Mouse (Mus musculus) G1E (cell line): ENCODE results near the gene Brsk2. TPM values are rescaled to one million over a fixed set of nuclear protein-coding genes. Genes with fewer than 3 reads are reported as not detected.

Experiments
- ATAC-seq: 2 replicates; pipeline ENCODE4 v1.8.0; 2016; ENCODE audit warnings: mild to moderate bottlenecking; ENCODE audit not compliant: insufficient number of reproducible peaks, poor library complexity, low FRiP score, severe bottlenecking; ENCODE audit errors: extremely low read depth
- DNase-seq: peaks from one replicate; pipeline ENCODE4 v3.0.0; 2012; ENCODE audit warnings: low spot score
- H3K27me3 ChIP-seq: 2 replicates; pipeline ENCODE4 v1.6.1; 2012; ENCODE audit warnings: mild to moderate bottlenecking, low read length, inconsistent platforms; ENCODE audit not compliant: insufficient read depth
- H3K36me3 ChIP-seq: replicated peaks from 2 replicates; pipeline ENCODE3; 2012; ENCODE audit warnings: mild to moderate bottlenecking, inconsistent platforms
- H3K4me1 ChIP-seq: 2 replicates; pipeline ENCODE4 v1.6.1; 2012; ENCODE audit warnings: low read depth, low read length, inconsistent platforms, mixed read lengths; ENCODE audit not compliant: insufficient read depth
- H3K4me3 ChIP-seq: 2 replicates; pipeline ENCODE4 v1.5.1; 2012; ENCODE audit warnings: low read depth, mild to moderate bottlenecking, inconsistent platforms, low read length, moderate library complexity, mixed read lengths
- H3K9me3 ChIP-seq: replicated peaks from 2 replicates; pipeline ENCODE4 v1.6.1; 2012; ENCODE audit warnings: inconsistent platforms
- CTCF ChIP-seq: IDR thresholded peaks from 2 replicates; pipeline ENCODE4 v1.5.1; 2012; ENCODE audit warnings: low read depth, low read length, inconsistent platforms, mixed read lengths
- GATA1 ChIP-seq: IDR thresholded peaks from 2 replicates; pipeline ENCODE4 v1.6.1; 2012; ENCODE audit warnings: borderline replicate concordance, low read length, inconsistent platforms, mixed read lengths
- GATA2 ChIP-seq: IDR thresholded peaks from 2 replicates; pipeline ENCODE4 v1.6.1; 2012; ENCODE audit warnings: low read depth, low read length, inconsistent platforms, borderline replicate concordance
- POLR2AphosphoS5 ChIP-seq: IDR thresholded peaks from 2 replicates; pipeline ENCODE4 v1.6.1; 2012; ENCODE audit warnings: low read depth, low read length, inconsistent platforms; ENCODE audit not compliant: insufficient replicate concordance
- TAL1 ChIP-seq: conservative IDR thresholded peaks from 2 replicates; pipeline ENCODE4 v1.6.1; 2012; ENCODE audit warnings: low read depth, low read length, inconsistent platforms, mixed read lengths
- polyA plus RNA-seq: library from polyadenylated mRNA; stranded (reverse); fragments of >175 nt; gene quantifications from 2 replicates; pipeline ENCODE4 v1.2.3, GENCODE M21; 2012
- total RNA-seq, 2 experiments: library from RNA; stranded (forward) in 1 of 2; stranded (reverse) in 1 of 2; fragments of 200-1000 nt in 1 of 2; fragments of >200 nt in 1 of 2; fragmentation: Nextera tagmentation in 1 of 2; gene quantifications; 2 replicates each; pipeline ENCODE4 v1.2.3; 2014 to 2017

Brsk2 gene
- total and polyA plus RNA-seq, 3 experiments, result 0.05 TPM; not detected in 2

DNA sequence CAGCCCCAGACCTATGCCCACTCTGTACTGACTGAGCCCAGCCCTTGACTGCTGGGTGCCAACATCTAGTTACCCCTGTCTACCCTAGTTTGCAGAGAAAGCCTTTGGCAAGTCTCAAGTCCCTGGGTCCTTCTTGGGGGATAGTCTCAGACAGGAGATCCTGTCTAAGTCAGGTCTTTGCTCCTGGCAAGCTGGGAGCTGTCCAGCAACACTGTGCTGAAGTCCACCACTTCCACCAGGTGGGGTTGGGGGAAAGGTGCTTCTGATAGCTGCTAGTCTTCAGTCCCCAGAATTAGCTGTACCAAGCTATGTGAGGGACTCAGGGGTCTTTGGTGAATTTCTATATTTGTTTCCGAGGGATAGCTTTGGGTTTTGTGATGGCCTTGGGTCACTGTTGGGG lies 9.6 kb downstream of the Brsk2 start:
- H3K4me3 ChIP-seq, result no peak overlapping the region
- H3K36me3 ChIP-seq, result no peaks in the 10 kb centered on the region
- peaks cover 8% of the 10 kb centered on the region; the same call in 1 of the 2 replicates for H3K27me3 ChIP-seq
- DNase-seq (peak; percentile 32), ATAC-seq (no peak)
- H3K9me3 ChIP-seq, result no peaks in the 10 kb centered on the region
- H3K4me1 ChIP-seq, result no peaks in the 10 kb centered on the region
- TF ChIP-seq CTCF (no peak), TAL1 (no peak), GATA1 (no peak), POLR2AphosphoS5 (no peak), GATA2 (no peak)

DNA sequence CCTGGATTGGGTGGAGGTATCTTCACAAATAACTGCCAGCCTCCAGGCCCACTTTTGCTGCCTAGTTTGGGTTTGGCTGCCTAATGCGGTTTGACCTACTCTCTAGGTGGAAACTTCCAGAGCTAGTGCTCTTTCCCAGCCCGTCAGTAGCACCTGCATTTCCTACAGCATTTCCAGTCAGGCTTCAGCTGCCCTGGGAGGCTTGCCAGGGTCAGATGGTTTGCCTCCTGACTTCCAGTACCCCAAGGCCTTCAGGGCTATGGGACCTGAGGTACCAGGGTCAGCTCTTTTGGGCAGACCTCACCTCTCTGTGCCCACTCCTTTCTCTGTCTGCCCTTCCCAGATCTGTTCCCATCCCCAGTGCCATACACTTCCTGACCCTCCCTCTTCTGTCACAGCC lies 11.4 kb downstream of the Brsk2 start:
- ATAC-seq (no peak), DNase-seq (no peak)
- Histone ChIP-seq H3K4me3 (no peak overlapping the region), H3K27me3 (peaks cover 6% of the 10 kb centered on the region), H3K4me1 (no peaks in the 10 kb centered on the region), H3K36me3 (no peaks in the 10 kb centered on the region), H3K9me3 (no peaks in the 10 kb centered on the region)
- TF ChIP-seq GATA1 (no peak), TAL1 (no peak), CTCF (no peak), POLR2AphosphoS5 (no peak), GATA2 (no peak)

DNA sequence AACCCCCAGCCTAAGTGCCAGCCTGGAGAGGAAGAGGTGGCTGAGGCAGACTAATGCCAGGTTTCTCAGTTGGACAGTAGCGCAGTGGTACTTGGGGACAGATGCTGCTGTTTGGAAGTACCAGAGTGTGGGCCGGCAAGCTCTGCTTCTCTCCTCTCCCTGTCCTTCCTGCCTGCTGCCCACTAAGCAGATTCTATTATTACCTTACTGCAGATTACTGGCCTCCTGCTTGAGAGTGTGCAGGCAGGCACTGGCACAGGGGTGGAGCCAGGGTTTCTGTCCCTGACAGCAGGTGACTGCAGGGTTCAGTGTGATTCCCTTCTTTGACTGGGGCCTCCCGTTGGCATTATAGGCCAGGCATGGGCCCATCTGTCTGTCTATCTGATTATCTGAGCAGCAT lies 11.9 kb downstream of the Brsk2 start:
- Histone ChIP-seq H3K27me3 (peaks cover 3% of the 10 kb centered on the region), H3K4me1 (no peaks in the 10 kb centered on the region), H3K36me3 (no peaks in the 10 kb centered on the region), H3K4me3 (no peak overlapping the region), H3K9me3 (no peaks in the 10 kb centered on the region)
- no peak for DNase-seq
- no peak for ATAC-seq
- TF ChIP-seq CTCF (no peak), GATA2 (no peak), GATA1 (no peak), POLR2AphosphoS5 (no peak), TAL1 (no peak)

DNA sequence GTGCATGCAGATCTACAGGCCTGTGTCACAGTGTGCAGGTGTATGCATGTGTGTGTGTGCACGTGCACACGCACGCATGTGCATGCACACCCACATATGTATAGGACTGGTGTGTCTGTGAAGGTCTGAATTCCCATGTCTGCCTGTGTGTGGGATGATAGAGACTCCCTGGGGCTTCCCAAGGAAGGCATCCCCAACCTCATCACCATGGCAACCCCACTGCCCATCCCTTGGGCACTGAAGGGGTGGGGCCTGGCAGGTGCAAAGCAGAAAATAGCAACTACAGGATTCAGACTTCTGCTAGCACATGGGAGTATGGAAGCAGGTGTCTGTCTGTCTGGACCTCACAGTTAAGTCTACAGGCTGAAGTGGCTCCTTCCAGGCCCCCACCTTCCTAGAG lies 13.0 kb downstream of the Brsk2 start:
- DNase-seq, result no peak
- peaks cover 3% of the 10 kb centered on the region for H3K27me3 ChIP-seq
- no peaks in the 10 kb centered on the region for H3K9me3 ChIP-seq
- no peaks in the 10 kb centered on the region for H3K36me3 ChIP-seq
- no peak overlapping the region for H3K4me3 ChIP-seq
- H3K4me1 ChIP-seq, result no peaks in the 10 kb centered on the region
- TF ChIP-seq CTCF (no peak), GATA1 (no peak), POLR2AphosphoS5 (no peak), TAL1 (no peak), GATA2 (no peak)
- ATAC-seq, result no peak

DNA sequence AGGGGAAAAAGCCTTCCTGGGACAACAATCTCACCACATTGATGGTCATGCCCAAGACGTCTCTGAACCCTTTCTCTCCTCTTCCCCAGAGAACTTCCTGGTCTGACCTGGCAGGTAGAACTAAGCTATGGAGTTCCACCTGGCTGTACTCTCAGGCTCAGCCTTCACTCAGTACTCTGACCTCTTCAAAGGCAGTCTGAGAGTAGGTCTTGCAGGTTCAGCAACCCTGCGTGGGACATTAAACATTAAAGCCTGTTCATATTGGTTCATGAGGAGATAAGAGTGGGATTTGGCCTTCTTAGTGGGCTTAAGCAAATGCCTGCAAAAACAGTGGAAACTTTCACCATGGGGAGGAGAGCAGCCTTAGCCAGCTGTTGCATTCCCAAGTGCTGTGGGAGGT lies 16.7 kb downstream of the Brsk2 start:
- Histone ChIP-seq H3K9me3 (no peaks in the 10 kb centered on the region), H3K4me1 (no peaks in the 10 kb centered on the region), H3K27me3 (peaks cover 3% of the 10 kb centered on the region), H3K4me3 (no peak overlapping the region), H3K36me3 (no peaks in the 10 kb centered on the region)
- TF ChIP-seq CTCF (no peak), TAL1 (no peak), POLR2AphosphoS5 (no peak), GATA1 (no peak), GATA2 (no peak)
- ATAC-seq, result no peak
- DNase-seq, result no peak

DNA sequence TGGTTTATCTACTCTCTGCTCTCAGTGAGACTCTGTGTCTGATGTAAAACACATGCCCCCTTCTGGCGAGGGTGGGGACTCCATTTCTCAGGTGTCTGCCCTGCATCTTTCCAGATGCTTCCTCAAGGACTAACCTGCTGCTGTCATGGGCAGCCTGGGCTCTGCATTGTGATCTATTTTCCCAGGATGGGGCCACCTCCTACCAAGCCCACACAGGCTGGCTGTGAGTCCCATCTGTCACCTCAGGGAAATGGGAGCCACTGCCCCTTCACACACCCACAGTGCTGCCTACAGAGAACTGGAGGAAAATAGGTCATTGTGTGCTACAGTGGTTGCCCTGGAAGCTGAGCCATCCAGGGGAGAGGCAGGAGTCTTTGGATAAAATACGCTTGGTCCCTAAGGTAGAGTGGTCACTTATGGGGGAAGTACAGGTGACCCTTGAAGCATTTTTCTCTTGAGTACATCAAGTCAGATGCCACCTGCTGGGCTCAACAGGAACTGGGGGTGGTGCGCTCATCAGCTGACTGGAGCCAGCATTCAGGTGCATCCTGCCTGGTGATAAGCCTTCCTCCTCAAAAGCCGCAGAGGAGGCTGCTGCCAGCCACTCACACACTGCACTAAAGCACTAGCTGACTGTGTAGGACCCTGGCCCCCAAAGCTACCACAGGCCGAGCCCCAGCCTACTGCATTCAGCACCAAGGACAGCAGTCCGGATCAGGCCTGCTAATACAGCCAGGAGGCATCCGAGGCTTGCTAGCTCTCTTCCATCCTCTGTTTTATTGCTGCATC lies 23.5 kb downstream of the Brsk2 start:
- Histone ChIP-seq H3K4me1 (no peaks in the 10 kb centered on the region), H3K27me3 (no peaks in the 10 kb centered on the region), H3K36me3 (no peaks in the 10 kb centered on the region), H3K4me3 (no peak overlapping the region), H3K9me3 (no peaks in the 10 kb centered on the region)
- TF ChIP-seq POLR2AphosphoS5 (no peak), TAL1 (no peak), CTCF (0 out of 2 replicates have a peak, but pooled peaks have one; percentile 10), GATA1 (no peak)
- DNase-seq (peak; percentile 40), ATAC-seq (no peak)
